Mouse (Mus musculus) bone marrow macrophage, adult 2 months (primary cell): ENCODE data around the gene Prpsap1. TPM values are rescaled to one million over a fixed set of nuclear protein-coding genes. Genes with fewer than 3 reads are reported as not detected.

Source experiments
- H3K27ac ChIP-seq: 2 replicates; pipeline ENCODE4 v1.5.1; 2012; ENCODE audit warnings: low read depth, low read length; ENCODE audit not compliant: insufficient read depth
- H3K4me1 ChIP-seq: 2 replicates; pipeline ENCODE4 v1.6.1; 2012; ENCODE audit warnings: low read length; ENCODE audit not compliant: control insufficient read depth, insufficient read depth
- H3K4me3 ChIP-seq: 2 replicates; pipeline ENCODE4 v1.5.1; 2012; ENCODE audit warnings: mild to moderate bottlenecking, low read length, moderate library complexity; ENCODE audit not compliant: insufficient read depth
- CTCF ChIP-seq: IDR thresholded peaks from 2 replicates; pipeline ENCODE4 v1.5.1; 2012; ENCODE audit warnings: low read depth, mild to moderate bottlenecking, low read length, moderate library complexity
- POLR2A ChIP-seq: IDR thresholded peaks from 2 replicates; pipeline ENCODE4 v1.6.1; 2012; ENCODE audit warnings: mild to moderate bottlenecking, low read depth, low read length, borderline replicate concordance
- polyA plus RNA-seq: library from polyadenylated mRNA; stranded (reverse); fragments of >200 nt; gene quantifications from 2 replicates; pipeline ENCODE4 v1.2.4, GENCODE M21; 2012; ENCODE audit not compliant: missing spikeins, insufficient read depth, insufficient read length

The Prpsap1 gene
- polyA plus RNA-seq, 1 experiment: 54.5 TPM

DNA sequence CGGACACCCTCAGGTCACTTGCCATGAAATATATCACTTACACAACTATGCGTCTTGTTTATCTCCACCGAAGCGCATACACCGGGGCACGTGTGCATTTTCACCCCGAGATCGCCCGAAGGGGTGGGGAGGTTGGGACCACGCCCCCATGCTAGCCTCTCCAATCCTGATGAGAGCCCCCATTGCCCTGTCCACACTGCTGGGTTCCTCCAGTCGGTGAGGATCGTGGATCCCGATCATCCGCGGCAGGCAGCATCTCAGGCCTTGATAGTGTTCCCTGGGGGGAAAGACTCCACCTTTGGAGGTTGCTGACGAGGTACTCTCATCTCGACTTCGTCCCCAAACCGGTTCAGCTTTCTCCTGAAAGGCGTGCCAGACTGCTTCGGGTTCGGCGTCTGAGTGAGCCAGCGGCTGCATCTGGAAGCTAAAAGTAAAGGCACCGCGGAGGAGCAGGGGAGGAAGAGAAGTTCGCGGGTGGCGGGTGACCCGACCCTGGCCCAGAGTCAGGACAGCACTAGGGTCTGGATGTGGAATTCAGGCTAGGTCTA is 38.3 kb upstream of the Prpsap1 start:
- H3K27ac ChIP-seq: no peak overlapping the region
- TF ChIP-seq CTCF (no peak), POLR2A (no peak)
- H3K4me3 ChIP-seq: peak overlapping the region; percentile 37
- H3K4me1 ChIP-seq: no peaks in the 10 kb centered on the region

DNA sequence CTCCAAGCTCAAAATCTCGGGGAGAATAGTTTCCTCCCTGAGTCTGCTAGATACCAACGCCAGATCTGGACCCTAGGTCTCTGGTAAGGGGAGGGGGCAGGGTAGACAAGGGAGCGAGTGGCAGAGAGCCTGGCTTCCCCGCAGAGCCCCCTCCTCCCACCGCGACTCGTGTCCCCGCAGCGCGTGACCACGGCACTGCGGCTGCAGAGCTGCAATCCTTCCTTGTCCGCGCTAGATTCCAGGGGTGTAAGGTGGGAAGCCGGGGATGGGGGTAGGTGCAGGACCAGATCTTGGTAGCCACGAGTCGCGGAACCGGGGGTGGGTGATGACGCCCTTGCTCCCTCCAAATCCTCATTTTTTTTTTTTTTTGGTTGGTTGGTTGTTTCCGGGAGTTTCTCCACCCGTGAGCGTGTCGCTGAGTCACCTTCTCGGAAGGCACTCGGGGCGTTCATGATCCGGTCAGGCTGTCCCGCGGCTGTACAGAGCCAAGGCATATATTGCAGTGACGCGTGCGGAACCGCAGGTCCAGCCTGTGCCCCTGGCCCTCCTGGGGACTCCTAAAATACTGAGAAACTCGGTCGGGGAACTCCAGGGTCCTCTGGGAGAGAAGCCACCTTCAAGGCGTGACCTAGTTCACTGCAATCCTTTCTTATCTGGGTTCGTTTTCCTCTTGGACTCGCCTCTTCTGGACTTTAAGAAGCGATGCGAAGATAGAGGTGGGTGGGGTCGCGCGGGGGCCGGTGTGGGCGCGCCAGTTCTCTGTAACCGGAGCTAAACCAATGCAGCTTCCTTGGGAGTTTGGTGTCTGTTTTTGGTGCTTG is 37.6 kb upstream of the Prpsap1 start:
- no peak overlapping the region for H3K27ac ChIP-seq
- TF ChIP-seq POLR2A: no peak
- TF ChIP-seq CTCF: no peak
- H3K4me1 ChIP-seq: no peaks in the 10 kb centered on the region
- H3K4me3 ChIP-seq: peak overlapping the region; percentile 7; the same call in 1 of the 2 replicates

- TF ChIP-seq POLR2A (no peak), CTCF (no peak)
- H3K27ac ChIP-seq: no peak within 1 kb of the TSS
- H3K4me1 ChIP-seq: no peaks in the 10 kb centered on the region
- peak within 1 kb of the TSS; percentile 7; the same call in 1 of the 2 replicates for H3K4me3 ChIP-seq
These were observed 36.5 kb upstream of the Prpsap1 start, which contains the start of gene Sphk1 for GRCm38 (mm10) chr11:116530187-116531147. Sphk1 (plus strand) TSS chr11:116530925.

DNA sequence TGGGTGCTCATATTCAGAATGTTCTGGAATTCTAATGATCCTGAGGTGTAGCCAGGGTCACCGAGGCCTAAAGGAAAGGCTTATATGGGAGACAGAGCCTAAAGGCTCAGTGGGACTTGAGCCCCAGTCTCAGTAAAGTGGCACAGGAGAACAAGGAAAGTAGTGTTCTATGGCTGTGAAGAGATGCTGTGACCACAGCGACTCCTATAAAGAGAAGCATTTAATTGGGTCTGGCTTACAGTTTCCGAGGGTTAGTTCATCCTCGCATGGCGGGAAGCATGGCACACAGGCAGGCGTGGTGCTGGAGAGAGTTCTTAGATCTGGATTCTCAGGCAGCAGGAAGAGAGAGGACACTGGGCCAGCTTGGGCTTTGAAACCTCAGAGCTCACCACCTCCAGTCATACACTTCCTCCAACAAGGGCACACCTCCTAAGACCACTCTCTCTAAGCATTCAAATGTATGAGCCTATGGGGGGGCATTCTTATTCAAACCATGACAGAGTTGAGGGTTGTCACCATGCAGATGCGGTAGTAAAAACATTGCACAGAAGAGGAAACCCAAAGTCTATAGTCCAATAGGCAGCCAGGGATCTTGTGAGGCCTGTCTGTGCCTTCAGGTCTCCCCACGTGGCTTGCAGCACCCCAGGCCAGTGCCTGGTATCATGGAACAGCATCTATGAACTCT is 34.8 kb upstream of the Prpsap1 start:
- TF ChIP-seq POLR2A (no peak), CTCF (no peak)
- Histone ChIP-seq H3K4me3 (no peak overlapping the region), H3K4me1 (peaks cover 8% of the 10 kb centered on the region), H3K27ac (no peak overlapping the region)

DNA sequence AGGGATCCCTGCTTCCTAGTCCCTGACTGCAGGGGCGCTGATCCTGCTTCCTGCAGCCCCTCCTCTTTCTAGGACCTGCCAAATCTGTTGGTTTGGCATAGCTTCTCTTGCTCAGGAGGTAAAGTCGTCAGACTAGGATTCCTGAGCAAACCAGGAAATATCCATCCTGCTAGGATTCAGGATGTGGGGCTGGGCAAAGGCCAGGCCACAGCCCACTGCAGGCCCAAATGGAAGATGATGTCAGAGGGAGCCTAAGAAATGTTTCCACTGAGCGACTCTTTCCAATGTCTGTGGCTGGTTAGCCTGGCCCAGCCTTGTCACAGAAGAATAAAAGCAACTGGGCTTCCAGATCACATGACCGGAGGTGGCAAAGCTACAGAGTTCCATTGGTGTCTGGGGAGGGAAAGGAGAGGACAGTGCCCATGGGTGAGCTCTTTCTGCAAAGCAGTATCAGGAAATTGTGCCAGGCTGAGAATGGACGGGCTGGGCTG is 29.7 kb upstream of the Prpsap1 start:
- no peak for TF ChIP-seq CTCF
- no peak for TF ChIP-seq POLR2A
- no peak overlapping the region for H3K4me3 ChIP-seq
- H3K4me1 ChIP-seq: peaks cover 22% of the 10 kb centered on the region
- no peak overlapping the region for H3K27ac ChIP-seq

DNA sequence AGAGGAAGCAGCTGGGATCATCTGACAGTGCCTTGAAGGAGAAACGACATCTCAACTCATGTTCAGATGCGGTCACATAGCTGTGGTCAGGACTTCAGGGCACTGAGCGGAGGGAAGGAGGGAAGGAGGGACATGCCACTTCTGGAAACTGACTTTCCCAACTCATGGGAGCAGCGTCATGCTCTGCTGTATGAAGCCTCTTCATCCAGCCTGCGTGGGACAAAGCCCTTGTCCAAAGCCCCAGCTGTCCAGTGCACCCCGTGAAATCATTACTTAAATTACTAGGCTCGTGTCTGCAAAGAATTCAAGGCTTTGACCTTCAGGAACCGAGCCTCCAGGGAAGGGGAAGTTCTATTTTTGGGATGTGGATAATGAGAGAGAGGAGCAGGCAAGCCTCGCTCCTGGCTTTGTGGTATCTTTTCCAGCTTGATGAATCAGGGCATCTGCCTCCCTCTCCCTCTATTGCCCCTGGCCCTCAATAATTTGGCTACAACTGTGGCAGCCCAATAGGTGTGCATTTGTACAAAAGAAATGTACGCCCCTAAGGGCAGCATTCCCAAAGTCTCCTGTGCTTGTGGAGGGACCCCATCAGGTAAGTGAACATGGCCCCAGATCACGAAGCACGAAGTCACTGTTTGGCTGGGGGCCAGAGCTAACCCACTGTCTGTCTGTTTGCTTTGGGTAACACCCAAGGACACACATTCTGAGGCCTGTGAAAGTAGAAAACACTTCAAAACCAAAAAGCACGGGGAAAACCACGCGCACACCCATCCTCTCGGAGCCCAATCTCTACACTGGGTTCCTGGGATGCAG is 29.1 kb upstream of the Prpsap1 start:
- Histone ChIP-seq H3K27ac (no peak overlapping the region), H3K4me1 (peaks cover 22% of the 10 kb centered on the region), H3K4me3 (0 out of 2 replicates have a peak overlapping the region, but pooled peaks have one; percentile 4)
- no peak for TF ChIP-seq CTCF

GRCm38 (mm10) chr11:116522046-116522445 is 28.0 kb upstream of the Prpsap1 start:
- Histone ChIP-seq H3K4me3 (no peak overlapping the region), H3K27ac (no peak overlapping the region), H3K4me1 (peaks cover 22% of the 10 kb centered on the region)
- TF ChIP-seq CTCF (no peak), POLR2A (no peak)

DNA sequence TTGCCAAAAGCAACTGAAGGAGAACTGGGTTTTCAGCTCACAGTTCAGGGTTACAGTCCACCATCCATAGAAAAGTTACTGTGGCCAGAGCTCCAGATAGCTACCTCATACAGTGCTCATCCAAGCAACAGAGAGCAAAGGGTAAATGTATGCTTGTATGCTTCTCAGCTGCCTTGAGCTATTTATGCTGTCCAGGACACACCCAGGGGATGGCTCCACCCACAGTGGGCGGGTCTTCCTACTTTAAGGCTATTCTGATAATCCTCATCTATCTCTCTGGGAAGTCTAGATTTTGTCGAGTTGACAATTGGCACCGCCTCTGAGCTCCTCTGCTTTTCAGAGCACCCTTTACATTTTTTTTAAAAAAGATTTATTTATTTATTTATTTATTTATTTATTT is 27.1 kb upstream of the Prpsap1 start:
- TF ChIP-seq CTCF (no peak), POLR2A (no peak)
- no peak overlapping the region for H3K4me3 ChIP-seq
- no peak overlapping the region for H3K27ac ChIP-seq
- peaks cover 22% of the 10 kb centered on the region for H3K4me1 ChIP-seq
